Mouse (Mus musculus): Measurements from ENCODE around the gene C530025M09Rik.

Gene C530025M09Rik

DNA sequence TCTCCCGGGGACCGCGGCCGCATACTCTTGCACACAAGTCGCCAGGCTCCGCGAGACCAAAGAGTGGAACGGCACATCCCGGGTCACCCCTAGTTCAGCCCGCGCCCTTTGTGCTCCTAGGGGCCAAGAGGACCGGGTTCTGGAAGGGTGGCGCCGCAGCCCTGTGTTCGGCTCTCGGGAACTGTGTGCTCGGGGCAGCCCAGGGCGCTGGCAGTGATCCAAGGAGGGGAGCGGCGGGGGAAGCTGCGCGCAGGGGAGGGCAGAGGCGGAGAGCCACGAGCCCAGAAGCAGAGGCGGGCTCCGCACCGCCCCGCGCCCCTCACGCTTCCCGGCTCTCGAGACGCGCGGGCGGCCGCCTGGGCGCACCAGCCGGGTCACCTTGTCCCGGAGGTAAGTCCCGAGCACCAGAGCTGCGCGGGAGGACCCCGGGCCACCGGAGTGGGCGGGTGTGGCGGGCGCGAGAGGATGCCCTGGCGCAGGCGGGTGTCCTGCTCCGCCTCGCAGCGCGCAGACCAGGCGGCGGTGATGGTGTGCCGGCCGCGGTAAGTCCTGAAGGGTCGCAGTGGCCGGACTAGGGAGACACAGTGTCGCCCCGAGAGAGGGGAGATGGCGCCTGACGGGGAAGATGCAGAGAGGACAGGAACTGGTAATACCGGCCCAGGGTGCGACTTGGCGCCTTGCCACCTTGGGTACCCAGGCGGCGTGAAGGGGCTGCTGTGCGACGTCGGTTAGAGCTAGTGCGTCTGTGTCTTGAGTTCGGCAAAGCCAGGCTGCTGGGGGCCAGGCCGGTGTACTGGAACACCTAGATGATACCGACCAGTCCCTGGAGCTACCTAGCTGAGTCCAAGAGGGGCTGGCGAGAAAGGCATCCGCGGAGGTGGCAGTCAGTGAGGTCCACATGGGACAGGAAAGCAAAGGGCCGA, at the start of gene C530025M09Rik:
C530025M09Rik (minus strand) TSS at position 678 of the 923 bp plus-strand sequence.
- DNase-seq (ENCODE audit: low spot score in 2 of 2): peak in 1 of 2 experiments; percentile 0

DNA sequence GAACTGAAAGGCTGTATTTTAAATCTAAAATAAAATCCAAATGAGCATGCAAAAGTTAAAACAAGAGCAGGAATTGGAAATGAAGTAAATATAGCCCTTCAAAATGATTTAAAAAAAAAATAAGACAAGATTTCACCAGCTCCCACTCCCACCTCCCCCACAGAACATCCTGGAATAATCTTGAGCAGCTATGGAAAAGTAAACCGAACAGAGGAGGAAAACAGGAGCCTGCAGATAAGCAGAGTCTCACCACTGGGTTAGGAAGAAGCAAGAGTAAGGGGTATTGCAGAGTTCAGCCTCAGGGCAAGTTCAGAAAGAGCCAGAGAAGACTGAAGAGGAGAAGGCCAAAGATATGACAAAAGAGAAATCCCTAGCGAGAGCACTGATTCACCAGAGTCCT, 46.9 kb upstream of the C530025M09Rik start:
- no peak for DNase-seq (ENCODE audit: low spot score in 2 of 2)

DNA sequence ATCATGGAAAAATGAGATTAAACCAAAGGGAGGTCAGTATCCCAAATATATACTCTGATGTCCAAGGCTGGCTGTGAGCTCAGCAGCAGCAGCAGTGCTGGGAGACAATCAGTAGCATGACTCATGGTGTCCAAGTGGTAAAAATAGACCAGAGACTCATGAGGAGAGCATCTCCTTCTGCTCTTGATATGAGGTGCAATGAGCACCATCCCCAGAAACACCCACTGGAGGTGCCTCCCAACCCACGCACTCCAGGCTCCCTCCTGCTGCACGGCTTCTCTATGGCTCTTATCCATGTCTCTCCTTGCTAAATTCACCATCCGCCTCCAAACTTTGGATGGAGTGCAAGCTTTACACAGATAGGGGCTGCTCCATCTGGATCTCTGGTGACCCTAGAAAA, 42.3 kb upstream of the C530025M09Rik start:
- no peak for DNase-seq (ENCODE audit: low spot score in 2 of 2)

DNA sequence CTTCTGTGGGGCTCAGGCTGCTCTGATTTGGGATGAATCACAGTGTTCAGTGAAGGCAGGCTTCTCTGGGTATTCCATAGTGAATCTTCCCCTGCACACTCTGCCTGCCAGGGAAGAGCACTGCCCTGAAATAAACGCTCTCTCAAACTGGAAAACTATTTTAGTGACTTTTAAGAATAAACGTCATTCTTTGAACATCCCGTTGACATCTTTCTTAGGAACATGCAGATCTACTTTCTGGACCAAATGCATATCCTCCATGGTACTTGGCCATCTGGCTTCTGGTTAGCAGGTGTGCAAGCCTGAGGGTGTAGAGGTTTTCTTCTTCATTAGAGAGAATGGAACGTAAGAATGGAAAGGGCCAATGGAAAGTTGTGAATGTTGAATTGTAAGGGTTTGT, 41.5 kb upstream of the C530025M09Rik start:
- DNase-seq (ENCODE audit: low spot score in 2 of 2): no peak

DNA sequence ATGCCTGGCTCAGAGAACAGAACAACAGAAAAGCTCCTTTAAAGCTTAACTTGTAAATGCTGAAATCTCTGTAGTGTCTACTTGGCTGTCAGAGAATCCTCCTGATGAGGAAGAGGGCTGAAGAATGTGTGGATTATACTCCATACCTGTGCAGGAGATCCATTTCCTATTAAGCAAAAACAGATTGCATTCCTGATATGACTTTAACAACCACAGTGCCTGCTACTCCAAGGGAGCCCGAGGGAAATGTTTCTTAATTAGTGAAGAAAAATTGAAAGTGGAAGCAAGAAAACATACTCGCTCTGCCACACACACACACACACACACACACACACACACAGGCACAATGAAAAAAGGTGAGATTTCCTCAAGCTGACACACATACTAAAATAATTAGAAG, 39.5 kb upstream of the C530025M09Rik start:
- DNase-seq (ENCODE audit: low spot score in 2 of 2): no peak

DNA sequence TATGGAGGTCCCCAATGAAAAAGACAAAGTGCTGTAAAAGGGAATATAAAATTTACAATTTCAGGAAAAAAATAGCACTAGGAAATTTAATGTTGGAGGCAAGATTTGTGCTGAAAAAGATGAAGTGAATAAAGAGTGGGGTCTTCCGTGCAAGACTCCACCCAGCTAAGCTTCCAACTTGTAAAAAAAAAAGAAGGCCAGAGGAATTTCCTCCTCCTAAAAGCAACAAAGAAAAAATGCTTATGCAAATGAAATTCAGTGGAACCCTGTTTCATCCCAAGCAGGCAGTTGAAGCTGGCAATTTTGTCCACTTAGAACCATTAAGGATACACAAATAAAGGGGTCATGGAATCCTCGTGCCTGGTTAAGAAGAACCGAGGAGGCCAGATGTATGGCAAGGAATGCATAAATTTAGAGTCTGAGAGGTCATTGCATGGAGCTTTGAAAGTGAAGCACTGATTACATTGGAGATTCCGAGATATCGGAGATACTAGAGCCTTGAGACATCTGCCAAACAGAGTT, 35.0 kb upstream of the C530025M09Rik start:
- no peak for DNase-seq (ENCODE audit: low spot score in 2 of 2)

DNA sequence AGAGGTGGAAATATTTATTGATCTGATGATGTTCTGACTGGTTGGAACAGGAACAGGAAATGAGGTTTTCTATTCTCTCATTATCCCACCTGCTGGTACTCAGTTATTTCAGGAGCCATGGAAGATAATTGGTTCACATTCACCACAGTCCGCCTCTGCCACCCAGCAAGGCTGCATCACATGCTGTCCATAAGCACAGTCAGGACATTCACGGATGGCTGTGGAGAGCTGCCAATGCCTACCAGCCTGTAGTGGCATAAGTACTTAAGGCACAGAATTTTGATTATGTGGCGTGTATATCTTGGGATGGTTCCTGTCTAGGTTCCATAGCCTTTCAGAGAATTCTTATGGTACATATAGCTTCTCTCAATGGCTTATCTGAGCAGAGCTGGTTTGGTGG, 30.0 kb upstream of the C530025M09Rik start:
- DNase-seq (ENCODE audit: low spot score in 2 of 2): no peak

DNA sequence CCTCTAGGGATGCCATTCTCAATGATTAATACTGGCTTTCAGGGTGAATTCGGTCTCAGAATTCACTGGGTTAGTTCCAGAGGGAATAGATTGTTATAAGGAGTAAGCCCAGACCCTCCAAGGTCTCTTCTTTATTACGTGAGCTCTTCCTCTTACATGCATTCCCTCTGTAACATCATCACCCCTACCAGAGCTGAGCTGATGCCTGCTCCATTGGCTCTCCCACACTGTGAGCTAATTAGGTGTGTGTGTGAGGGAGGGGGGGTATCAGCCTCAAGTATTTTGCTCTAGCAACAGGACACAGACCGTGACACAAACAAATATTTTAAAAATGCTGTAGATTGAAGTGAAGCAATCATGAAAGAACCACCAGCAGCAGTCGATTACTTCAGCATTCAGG, 17.8 kb upstream of the C530025M09Rik start:
- no peak for DNase-seq (ENCODE audit: low spot score in 2 of 2)

DNA sequence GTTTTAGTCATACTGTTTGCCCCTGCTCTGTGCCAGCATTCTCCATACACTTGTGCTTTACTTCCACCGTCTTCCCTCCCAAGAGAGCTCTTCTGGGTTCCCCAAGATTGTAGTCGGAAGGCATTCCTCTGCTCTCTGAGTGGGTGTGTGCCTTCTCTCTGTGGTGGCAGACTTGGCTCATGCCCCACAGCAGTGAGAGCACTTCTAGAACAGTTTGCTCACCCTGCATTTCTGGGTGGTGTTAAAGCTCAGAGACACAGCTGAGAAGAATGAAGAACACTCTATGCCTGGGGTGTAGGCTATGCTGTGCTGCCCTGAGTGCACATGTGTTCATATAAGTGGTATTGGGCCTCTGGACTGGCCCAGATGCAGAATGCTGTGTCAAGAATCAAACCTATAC, 13.6 kb upstream of the C530025M09Rik start:
- no peak for DNase-seq (ENCODE audit: low spot score in 2 of 2)

DNA sequence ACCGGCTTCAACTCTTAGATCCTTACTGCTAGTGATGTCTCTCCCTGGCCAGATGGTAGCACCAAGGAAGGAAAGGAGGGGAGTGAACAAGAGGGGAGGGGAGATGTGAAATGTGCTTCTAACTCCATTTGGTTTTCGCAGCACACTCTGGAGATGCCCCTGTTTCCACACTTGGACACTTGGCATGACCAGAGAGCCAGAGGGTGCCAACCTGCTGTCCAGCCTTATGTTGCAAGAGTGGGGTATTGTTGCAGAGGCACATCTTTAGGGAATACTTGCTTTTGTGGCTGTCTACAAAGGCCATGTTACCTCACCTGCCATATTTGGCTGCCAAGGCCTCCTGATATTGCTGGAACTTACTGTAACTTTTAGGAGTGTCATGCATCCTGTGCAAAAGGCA, 8.7 kb upstream of the C530025M09Rik start:
- no peak for DNase-seq (ENCODE audit: low spot score in 2 of 2)

DNA sequence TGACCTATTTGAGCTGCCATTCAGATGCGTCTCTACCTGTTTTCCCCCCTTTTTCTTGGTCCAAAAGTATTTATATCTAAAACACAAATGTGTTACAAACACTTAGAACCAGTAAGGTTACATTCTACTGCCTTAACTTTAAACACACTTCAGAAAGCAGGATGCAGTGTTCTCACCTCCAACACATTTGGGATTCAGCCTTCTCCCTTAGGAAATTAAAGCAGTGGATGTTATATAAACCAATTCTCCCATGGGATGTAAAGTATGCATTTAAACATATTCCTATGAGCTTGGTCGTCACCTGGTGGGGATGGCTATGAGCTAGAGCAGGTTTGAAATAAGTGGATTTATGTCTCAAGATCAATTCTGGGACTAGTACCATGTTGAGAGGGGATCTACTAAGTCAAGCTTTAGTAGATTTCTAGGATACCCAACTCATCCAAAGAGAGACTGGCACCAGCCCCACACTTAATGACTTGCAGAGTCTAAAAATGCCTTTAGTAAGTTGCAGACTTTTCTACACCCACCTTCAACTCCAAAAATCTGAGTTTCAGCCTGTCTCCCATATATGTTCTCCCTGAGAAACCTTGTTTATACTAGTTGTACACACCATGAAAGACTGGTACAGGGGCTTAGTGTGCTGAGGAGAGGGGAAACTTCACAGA, 5.6 kb upstream of the C530025M09Rik start:
- DNase-seq (ENCODE audit: low spot score in 2 of 2): no peak

DNA sequence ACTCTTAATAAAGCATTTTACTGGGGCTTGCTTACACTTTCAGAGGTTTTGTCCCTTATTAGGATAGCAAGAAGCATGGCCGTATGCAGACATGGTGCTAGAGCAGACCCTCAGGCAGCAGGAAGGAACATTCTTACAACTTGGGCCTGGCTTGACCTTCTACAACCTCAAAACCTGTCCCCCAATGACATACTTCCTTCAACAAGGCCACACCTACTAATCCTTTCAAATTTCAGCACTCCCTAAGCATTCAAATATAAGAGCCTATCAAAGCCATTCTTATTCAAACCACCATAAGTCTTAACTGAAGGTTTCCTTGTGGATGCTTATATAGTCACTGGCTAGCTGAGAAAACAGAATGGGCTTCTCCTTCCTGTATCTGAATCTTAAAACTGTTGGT, 4.1 kb upstream of the C530025M09Rik start:
- DNase-seq (ENCODE audit: low spot score in 2 of 2): no peak

DNA sequence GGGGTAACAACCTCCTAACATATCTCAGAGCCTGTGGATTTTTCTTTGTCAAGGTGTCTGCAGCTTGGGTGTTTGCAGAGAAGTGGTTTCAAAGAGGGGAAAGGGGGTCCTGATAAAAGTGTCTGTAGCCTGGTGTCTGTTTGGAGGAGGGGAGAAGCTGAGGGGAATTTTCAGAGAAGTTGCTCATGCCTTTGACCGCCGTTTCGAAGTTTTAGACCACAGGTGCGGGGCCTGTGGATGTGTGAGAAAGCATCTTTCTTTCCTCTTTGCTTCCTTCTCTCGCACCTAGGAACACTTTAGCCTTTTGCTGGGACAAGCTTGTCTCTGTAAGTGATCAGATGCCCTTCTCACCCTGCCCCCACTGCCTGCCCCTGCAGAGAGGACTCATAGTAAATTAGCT, 1.3 kb upstream of the C530025M09Rik start:
- DNase-seq (ENCODE audit: low spot score in 2 of 2): no peak

DNA sequence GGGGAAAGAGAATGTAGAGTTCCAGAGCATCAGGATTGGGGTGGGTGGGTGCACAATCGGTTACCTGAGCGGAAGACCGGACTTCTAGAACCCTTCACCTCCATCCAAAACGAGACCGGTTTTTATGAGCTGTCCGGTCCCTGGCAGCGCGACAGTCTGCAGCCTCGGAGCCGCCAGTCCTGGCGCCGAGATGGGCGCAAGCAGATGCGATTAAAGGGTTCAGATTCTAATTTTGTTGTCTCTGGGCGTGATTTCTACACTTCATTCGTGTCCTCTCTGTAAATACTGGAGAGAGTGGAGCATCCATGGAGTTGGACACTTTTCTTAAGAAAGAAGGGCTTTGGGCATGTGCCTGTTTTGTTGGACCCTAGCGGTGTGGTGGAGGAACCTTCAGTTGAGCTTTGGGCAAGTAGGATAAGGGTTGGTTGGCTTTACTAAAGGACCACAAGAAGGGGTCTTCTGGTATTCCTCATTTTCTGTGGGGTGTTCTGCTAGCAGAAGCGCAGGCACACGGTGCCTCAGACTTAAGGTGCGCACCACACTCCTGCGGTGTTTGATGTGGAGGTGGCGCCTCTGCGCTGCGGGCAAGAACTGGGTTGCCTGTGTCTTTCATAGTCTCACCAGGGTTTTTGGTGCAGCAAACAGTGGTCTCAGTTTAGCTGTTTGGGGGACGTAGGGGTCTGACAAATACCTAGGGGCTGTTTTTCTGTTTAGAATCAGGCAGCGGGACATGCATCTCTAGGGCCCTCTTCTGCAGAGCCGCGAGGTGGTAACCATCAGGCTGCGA, 639 bp upstream of the C530025M09Rik start:
- no peak for DNase-seq (ENCODE audit: low spot score in 2 of 2)

DNA sequence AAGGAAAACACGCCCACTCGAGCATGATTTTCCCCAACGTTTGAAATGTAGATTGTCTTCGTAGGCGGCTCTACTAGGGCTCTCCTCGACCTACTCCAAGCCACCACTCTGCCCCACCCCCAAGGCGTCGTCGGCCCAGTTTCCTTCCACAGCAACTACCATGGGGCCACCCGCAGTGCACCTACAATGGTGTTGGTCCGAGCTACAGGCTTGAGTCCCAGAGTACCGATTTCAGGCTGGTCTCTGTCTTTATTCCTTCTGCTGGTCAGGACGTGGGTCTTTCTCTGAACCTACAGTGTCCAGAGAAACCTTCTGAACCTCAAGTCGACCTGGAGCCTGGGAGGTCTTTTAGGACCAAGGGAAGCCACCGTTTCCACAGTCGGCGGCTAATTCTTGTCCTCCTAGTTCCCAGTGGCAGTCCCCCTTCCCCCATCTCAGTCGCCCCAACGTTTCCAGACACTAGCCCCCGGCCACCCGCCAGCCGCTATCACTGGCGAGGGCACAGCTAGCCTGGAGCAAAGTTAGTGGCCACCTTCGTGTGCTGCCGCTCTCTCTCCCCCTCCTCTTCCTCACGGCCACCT, 968 bp downstream of the C530025M09Rik start:
- DNase-seq (ENCODE audit: low spot score in 2 of 2): no peak

DNA sequence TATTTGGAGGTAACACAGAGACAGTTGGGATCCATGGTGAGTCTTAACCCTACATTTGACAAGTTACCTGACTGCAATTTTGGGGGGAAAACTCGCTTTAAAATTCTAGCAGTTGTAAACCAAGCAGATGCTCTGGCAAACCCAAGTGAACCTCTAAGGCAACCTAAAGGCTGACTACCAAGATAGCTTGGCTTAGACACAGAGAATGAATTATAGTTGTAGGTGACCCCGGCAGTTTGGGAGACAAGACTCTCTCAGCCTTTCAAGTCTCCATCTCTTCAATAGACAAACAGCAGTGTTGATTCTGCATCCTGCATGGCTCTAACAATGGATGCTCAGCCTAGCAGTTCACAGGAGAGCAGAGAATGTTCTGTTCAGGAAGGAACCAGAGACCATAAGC, 2.1 kb downstream of the C530025M09Rik start, which contains the start of gene Syndig1:
Syndig1 (plus strand) TSS at position 301 of the 400 bp plus-strand sequence.
- no peak for DNase-seq (ENCODE audit: low spot score in 2 of 2)

DNA sequence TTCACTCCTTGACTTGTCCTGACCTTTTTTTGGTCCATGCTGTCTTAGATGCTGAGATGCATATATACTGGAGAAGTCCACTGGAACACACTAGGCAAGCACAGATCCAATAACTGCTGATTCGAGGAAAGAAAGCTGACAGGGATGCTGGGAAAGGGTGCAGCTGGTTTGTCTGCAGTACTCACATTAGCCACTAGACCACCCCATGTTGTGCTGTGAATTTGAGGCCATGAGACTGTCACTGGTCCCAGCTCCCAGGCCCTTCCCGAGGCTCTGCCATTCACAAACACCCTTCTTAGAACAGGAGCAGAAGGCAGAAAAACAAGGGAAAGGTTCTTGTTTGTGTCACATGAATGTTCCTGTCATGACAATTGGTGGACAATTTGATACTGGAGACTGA, 10.8 kb downstream of the C530025M09Rik start:
- DNase-seq (ENCODE audit: low spot score in 2 of 2): no peak

DNA sequence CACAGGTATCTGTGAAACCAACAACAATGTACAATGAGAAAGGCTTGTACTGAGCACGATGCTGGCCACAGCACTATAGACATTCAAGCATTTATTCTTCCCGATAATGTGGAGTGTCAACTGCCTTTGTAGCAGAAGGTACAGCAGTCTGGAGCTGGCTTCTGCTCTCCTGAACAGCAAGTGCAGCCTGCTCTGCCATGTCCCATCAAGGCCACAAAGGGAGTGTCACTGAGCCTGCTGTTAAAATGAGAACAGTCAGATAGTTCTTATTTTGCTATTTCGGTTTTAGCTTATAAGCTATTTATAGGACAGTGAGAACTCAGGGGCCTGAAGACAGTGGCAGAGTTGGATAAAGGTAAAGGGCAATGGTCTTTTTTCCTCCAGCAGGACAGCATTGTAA, 11.3 kb downstream of the C530025M09Rik start:
- DNase-seq (ENCODE audit: low spot score in 2 of 2): no peak

DNA sequence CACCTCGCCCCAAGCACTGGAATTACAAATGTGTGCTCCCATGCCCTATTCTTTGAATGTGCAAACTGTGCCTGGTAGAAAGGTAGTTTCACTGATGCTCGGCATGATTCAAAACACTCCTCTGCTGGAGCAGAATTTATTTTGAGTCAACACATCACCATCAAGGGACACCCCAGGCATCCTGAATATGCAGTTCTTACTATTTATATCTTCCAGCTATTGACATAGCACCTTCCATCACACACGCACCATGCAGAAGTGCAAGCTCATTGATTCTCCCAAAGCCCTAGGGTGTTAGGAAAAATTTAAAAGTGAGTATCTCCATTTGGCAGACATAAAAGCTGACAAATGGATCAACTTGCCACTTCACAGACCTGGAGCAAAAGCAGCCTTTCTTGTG, 12.6 kb downstream of the C530025M09Rik start:
- no peak for DNase-seq (ENCODE audit: low spot score in 2 of 2)

DNA sequence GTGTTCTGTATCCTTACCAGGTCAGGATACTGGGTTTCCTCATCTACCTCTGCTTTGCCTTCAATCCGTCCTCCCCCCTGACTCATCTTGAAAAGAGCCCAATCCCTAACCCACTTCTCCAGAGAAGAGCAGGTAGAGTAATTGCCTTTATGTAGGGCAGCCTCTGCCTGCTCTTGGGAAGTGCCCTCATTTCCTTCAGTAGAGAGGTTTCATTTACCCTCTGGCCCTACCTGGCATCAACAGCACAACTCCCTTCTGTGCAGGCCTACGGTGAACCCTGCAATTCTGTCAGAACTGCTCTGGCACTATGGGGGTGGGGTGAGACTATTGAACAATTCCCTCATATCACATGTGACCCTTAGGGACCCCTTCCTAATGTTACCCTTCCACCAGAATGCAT, 18.1 kb downstream of the C530025M09Rik start:
- no peak for DNase-seq (ENCODE audit: low spot score in 2 of 2)

DNA sequence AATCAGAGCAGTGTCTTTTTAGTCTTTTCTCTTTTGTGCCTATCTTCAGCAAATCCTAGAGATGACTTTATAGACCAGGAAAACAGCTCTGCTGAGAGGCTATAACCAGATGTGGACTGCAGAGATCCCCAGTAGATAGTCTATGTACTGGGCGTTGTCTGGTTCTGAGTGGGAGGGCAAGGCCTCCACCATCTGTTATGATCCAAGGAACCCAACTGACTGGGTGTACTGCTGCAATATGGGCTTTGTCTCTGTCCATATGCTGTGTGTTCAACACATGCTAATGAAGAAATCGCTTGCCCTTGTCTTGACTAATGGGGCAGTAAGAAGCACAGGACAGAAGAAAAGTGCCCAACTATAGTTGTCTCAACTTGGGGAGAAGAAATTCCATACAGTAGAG, 25.8 kb downstream of the C530025M09Rik start:
- no peak for DNase-seq (ENCODE audit: low spot score in 2 of 2)
